Mouse (Mus musculus) hindbrain, postnatal 0 days (tissue): ENCODE data around the gene Pitpnm3. TPM values are rescaled to one million over a fixed set of nuclear protein-coding genes. Genes with fewer than 3 reads are reported as not detected.

Experiments
- ATAC-seq: fragments of 200-750 bp; cut with Nextera tagmentation; 2 replicates; pipeline ENCODE4 v1.8.0; 2017; ENCODE audit warnings: mild to moderate bottlenecking, moderate TSS enrichment, moderate library complexity
- DNase-seq: peaks from one replicate; pipeline ENCODE4 v3.0.0-alpha.2; 2015; ENCODE audit warnings: low spot score
- H3K27ac ChIP-seq: fragments of 300-500 bp; sonication (generic); 2 replicates; pipeline ENCODE4 v1.5.1; 2014; ENCODE audit warnings: mild to moderate bottlenecking
- H3K27me3 ChIP-seq: fragments of 300-500 bp; sonication (generic); 2 replicates; pipeline ENCODE4 v1.6.1; 2014; ENCODE audit warnings: low read length, mixed read lengths; ENCODE audit not compliant: insufficient read depth
- H3K36me3 ChIP-seq: fragments of 300-500 bp; sonication (generic); 2 replicates; pipeline ENCODE4 v1.6.1; 2014; ENCODE audit warnings: low read length, mixed read lengths; ENCODE audit not compliant: insufficient read depth
- H3K4me1 ChIP-seq: fragments of 300-500 bp; sonication (generic); 2 replicates; pipeline ENCODE4 v1.6.1; 2014; ENCODE audit warnings: antibody characterized with exemption, low read length, mixed read lengths; ENCODE audit not compliant: insufficient read depth
- H3K4me2 ChIP-seq: fragments of 300-500 bp; sonication (generic); 2 replicates; pipeline ENCODE4 v1.6.1; 2014; ENCODE audit warnings: low read depth, mild to moderate bottlenecking, low read length, moderate library complexity, mixed read lengths
- H3K4me3 ChIP-seq: fragments of 300-500 bp; sonication (generic); 2 replicates; pipeline ENCODE4 v1.5.1; 2014; ENCODE audit warnings: low read length
- H3K9ac ChIP-seq: fragments of 300-500 bp; sonication (generic); replicated peaks from 2 replicates; pipeline ENCODE4 v1.6.1; 2014; ENCODE audit warnings: mild to moderate bottlenecking, low read length, moderate library complexity, mixed read lengths
- H3K9me3 ChIP-seq: fragments of 300-500 bp; sonication (generic); 2 replicates; pipeline ENCODE4 v1.6.1; 2016; ENCODE audit warnings: low read length, mixed read lengths
- CTCF ChIP-seq: IDR thresholded peaks from 2 replicates; pipeline ENCODE4 v1.5.1; 2016; ENCODE audit warnings: antibody characterized with exemption, control low read depth, low read depth
- WGBS: fragments of 180-500 bp; shearing (Covaris S2); extraction: QIAGEN DNeasy Blood & Tissue Kit; methylation state at CpG from one replicate; pipeline ENCODE4 v1.1.7; 2014; 5-methylcytosine and 5-hydroxymethylcytosine counted together
- polyA plus RNA-seq: library from polyadenylated mRNA; unstranded; fragments of >200 nt; fragmentation: Nextera tagmentation; extraction: Ambion mirVana; gene quantifications from 2 replicates; pipeline ENCODE4 v1.2.1, GENCODE M21; 2015
- total RNA-seq: library from RNA; depleted of rRNA; stranded (reverse); fragments of >200 nt; gene quantifications from 2 replicates; pipeline ENCODE4 v1.2.3, GENCODE M21; 2014

Pitpnm3 gene
- total and polyA plus RNA-seq, 2 experiments from 2014 or later = 6.1 to 26.3 TPM

GRCm38 (mm10) chr11:72057166-72057565 is 78.4 kb downstream of the Pitpnm3 start:
- 59% methylated on average over 3 of the region's 3 CpGs for WGBS
- DNase-seq (no peak), ATAC-seq (no peak)
- Histone ChIP-seq H3K9me3 (no peaks in the 10 kb centered on the region), H3K36me3 (no peaks in the 10 kb centered on the region), H3K9ac (no peak overlapping the region), H3K4me2 (no peak overlapping the region), H3K4me1 (no peaks in the 10 kb centered on the region), H3K27ac (no peak overlapping the region), H3K4me3 (no peak overlapping the region), H3K27me3 (no peaks in the 10 kb centered on the region)
- no peak for TF ChIP-seq CTCF

GRCm38 (mm10) chr11:72055176-72055575 is 80.4 kb downstream of the Pitpnm3 start:
- no peak overlapping the region for H3K4me3 ChIP-seq
- 25% methylated on average over 2 of the region's 2 CpGs for WGBS
- DNase-seq = no peak

GRCm38 (mm10) chr11:72052636-72053035 is 82.9 kb downstream of the Pitpnm3 start:
- H3K4me1 ChIP-seq = peaks cover 9% of the 10 kb centered on the region; the same call in 1 of the 2 replicates
- DNase-seq = peak; percentile 90
- 16% methylated on average over 5 of the region's 5 CpGs for WGBS
- no peak overlapping the region for H3K4me3 ChIP-seq
- no peak overlapping the region for H3K4me2 ChIP-seq
- no peak overlapping the region for H3K9ac ChIP-seq
- peak; percentile 96 for TF ChIP-seq CTCF
- no peak overlapping the region for H3K27ac ChIP-seq
- H3K27me3 ChIP-seq = no peaks in the 10 kb centered on the region
- peak; percentile 49 for ATAC-seq
- no peaks in the 10 kb centered on the region for H3K9me3 ChIP-seq
- no peaks in the 10 kb centered on the region for H3K36me3 ChIP-seq

More at GRCm38 (mm10) chr11:72055176-72055575, 80.4 kb downstream of the Pitpnm3 start:
- no peak for TF ChIP-seq CTCF
- H3K9me3 ChIP-seq = no peaks in the 10 kb centered on the region
- H3K4me2 ChIP-seq = no peak overlapping the region
- H3K9ac ChIP-seq = no peak overlapping the region
- no peak overlapping the region for H3K27ac ChIP-seq
- H3K4me1 ChIP-seq = peaks cover 5% of the 10 kb centered on the region; the same call in 1 of the 2 replicates
- no peaks in the 10 kb centered on the region for H3K27me3 ChIP-seq
- ATAC-seq = no peak
- H3K36me3 ChIP-seq = no peaks in the 10 kb centered on the region

GRCm38 (mm10) chr11:72052221-72052620 is 83.4 kb downstream of the Pitpnm3 start:
- WGBS = 64% methylated on average over 3 of the region's 3 CpGs
- Histone ChIP-seq H3K9me3 (no peaks in the 10 kb centered on the region), H3K4me2 (no peak overlapping the region), H3K27me3 (no peaks in the 10 kb centered on the region), H3K9ac (no peak overlapping the region), H3K36me3 (no peaks in the 10 kb centered on the region), H3K27ac (no peak overlapping the region), H3K4me1 (peaks cover 9% of the 10 kb centered on the region; the same call in 1 of the 2 replicates), H3K4me3 (no peak overlapping the region)
- no peak for ATAC-seq
- no peak for DNase-seq
- no peak for TF ChIP-seq CTCF

GRCm38 (mm10) chr11:72050895-72051858 is 84.4 kb downstream of the Pitpnm3 start:
- H3K27me3 ChIP-seq = no peaks in the 10 kb centered on the region
- peak; percentile 73 for TF ChIP-seq CTCF
- H3K36me3 ChIP-seq = no peaks in the 10 kb centered on the region
- WGBS = 2% methylated on average over 45 of the region's 45 CpGs
- peak overlapping the region; percentile 79 for H3K4me2 ChIP-seq
- H3K27ac ChIP-seq = peak overlapping the region; percentile 70; the same call in 1 of the 2 replicates
- H3K4me3 ChIP-seq = peak overlapping the region; percentile 51
- peak overlapping the region; percentile 56 for H3K9ac ChIP-seq
- ATAC-seq (peak; percentile 58), DNase-seq (peak; percentile 86)
- H3K9me3 ChIP-seq = no peaks in the 10 kb centered on the region
- peaks cover 9% of the 10 kb centered on the region; the same call in 1 of the 2 replicates for H3K4me1 ChIP-seq

- H3K36me3 ChIP-seq = no peaks in the 10 kb centered on the region
- H3K4me2 ChIP-seq = peak overlapping the region; percentile 79
- H3K27ac ChIP-seq = peak overlapping the region; percentile 70; the same call in 1 of the 2 replicates
- H3K9me3 ChIP-seq = no peaks in the 10 kb centered on the region
- no peak for TF ChIP-seq CTCF
- H3K27me3 ChIP-seq = no peaks in the 10 kb centered on the region
- peak; percentile 43 for DNase-seq
- peaks cover 9% of the 10 kb centered on the region; the same call in 1 of the 2 replicates for H3K4me1 ChIP-seq
- 19% methylated on average over 14 of the region's 14 CpGs for WGBS
- ATAC-seq = peak; percentile 7; the same call in 1 of the 2 replicates
- peak overlapping the region; percentile 51 for H3K4me3 ChIP-seq
- H3K9ac ChIP-seq = peak overlapping the region; percentile 56
These were observed 85.2 kb downstream of the Pitpnm3 start for GRCm38 (mm10) chr11:72050168-72050894.
